Mouse (Mus musculus) right cerebral cortex, adult 18-20 months (tissue): ENCODE measurements around the gene Pum1.

Source experiments
- DNase-seq: peaks from one replicate; pipeline ENCODE4 v3.0.0; 2022; ENCODE audit warnings: mixed read lengths

Gene Pum1

DNA sequence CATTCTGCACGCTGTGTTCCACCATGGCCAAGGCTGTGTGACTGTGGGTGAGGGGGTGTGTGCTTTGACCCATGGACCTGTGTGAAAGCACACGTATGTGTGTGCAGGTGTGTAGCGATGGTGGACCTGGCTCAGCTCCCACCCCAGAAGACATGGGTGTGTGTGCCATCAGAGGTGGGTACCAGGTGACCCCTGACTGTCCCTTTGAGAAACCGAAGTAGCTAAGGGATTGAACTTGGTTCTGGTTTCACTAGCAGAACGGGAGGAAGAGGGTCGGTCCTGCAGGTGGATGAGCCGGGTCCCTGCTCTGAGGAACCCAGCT, 130.0 kb downstream of the Pum1 start:
- DNase-seq = no peak

DNA sequence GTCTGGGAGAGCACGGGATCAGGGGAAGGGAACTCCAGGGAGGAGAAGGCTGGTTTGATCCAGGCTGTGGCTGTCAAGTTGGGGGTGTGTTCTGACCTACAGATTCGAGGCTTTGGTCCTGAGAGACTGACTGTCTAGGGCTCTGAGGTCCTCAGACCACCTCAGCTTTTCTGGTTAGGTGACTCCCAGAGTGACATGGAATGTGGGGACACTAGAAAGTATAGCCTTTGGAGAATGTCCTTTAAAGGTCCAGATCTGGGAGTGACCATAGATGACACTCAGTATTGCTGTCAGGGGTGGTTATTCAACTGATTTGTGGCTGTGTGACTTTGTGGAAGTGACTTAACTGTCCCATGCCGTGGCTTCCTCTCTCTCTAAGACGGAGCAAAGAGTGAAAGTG, 131.7 kb downstream of the Pum1 start:
- DNase-seq = no peak

DNA sequence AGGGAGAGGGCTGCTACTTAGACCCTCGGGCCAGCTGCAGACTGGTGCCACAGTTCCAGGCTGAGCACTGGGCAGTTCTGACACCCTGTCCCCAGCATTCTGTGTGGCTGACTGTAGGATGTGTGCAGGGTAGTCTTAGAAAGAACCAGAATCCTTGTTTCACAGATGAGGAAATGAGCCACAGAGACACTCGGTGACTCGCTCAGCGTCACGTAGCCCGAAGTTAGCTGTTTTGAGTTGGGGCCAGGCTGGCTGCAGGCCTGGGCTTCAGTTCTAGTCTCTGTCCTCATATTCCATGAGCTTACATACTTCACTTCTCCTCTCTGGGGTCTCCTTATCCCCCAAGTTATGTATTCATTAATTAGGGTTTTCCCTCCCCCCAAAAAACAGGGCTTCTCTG, 132.8 kb downstream of the Pum1 start:
- no peak for DNase-seq

DNA sequence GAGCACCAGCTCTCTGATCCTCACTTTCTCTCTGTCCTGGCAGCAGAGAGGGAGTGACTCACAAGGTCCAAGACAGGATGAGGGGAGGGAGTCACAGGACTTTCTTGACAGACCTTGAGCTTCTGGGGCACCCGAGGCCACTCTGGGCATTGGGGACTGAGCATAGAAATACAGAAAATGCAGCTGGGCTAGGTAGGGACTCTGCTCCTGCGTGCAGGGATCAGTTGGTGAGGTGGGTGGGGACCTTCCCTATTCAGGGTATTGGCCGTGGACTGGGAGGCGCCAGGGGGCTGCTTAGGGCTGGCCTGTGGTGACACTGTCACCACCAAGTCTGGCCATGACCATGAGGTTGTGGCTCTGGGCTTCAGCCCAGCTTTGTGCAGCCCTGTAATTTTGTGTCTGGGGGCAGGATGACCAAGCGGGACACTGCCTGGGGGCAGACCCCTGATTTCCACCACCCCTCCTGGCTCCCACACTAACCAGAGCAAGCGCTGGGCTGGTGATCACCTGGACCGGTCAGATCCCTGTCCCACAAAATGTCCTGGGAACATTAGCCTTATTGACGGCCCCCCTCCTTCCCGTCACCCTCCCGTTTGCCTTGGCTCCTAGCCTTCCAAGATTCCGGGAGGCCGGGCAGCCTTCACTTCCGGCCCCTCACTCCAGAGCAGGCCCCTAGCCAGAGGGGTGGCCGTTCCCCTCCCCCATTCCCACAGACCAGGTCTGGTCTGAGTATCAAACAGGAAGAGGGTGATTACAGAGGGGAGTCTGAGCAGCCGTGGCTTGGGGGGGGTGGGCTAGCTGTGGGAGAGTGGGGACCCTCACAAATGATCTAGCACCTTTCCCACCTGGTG, 134.3 kb downstream of the Pum1 start:
- DNase-seq = no peak

DNA sequence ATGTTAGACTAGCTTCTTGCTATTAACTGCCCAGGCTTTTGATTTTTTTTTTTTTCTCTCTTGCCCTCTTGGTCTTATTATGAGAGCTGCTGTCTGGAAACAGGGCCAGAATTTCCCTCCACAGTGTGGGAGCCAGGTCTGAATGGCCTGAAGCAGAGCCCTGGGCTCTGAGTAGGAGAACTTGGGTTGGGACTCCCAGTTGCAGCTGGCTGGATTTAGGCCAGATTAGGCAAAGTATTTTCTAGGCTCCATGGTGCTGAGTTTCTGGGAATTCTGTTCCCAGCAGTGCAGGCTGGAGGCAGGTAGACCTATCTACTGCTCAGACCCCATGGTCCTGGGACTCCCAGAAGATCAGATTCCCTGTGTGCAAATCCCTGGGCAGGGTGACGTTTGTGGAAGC, 135.3 kb downstream of the Pum1 start:
- DNase-seq = no peak

DNA sequence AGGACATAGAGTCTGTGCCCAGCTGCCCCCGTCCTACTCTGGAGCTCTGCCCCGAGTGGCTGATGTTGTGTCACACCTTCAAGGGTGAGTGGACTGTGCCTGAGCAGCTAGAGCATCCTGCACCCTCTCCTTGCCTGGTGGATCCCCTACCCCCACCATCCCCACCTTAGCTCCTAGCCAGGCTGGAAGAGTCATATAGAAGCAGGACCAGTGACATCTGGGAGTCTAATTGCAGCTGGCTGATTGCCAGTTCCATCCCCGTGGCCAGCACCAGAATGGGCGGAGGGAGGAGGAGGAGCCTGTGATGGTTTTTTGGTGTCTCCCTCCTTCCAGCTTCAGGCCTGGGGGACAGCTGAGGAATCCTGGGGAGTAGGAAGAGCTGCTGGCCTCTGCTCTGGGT, 136.0 kb downstream of the Pum1 start:
- DNase-seq = no peak

DNA sequence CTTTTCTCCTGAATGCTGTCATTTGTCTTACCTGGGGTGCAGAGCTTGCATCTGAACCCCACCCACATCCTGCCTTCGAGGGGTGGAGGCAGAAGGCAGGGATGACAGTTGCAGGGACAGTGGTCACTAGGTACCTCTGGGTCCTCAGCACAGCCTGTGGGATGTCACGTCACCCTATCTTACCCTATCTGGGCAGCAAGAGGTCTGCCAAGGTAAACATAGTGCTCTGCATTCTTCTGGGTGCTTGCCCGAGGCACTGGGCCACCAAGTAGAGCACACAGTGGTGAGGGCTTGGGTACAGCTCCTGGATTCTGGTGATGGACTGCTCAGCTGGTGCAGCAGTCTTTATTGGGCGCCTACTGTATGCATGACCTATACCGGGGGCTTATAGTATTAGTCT, 136.5 kb downstream of the Pum1 start:
- DNase-seq = no peak

DNA sequence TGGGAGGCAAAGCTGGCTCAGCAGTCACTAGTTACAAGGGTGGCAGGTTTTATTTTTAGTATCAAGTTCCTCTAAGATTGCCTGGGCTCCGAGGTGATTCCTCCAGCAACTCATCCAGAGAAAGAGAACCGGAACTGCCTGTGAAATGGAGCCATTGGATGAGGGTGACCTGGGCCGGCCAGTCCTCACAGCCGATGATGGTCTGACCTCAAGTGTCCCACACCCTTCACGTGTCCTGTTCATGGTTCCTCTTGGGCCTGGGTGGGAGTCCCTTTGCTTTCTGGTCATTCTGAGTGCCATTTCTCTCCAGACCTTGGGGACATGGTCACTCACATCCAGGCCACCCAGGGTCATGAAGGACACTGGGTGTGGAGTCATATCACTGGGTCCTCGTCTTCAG, 137.0 kb downstream of the Pum1 start:
- no peak for DNase-seq

DNA sequence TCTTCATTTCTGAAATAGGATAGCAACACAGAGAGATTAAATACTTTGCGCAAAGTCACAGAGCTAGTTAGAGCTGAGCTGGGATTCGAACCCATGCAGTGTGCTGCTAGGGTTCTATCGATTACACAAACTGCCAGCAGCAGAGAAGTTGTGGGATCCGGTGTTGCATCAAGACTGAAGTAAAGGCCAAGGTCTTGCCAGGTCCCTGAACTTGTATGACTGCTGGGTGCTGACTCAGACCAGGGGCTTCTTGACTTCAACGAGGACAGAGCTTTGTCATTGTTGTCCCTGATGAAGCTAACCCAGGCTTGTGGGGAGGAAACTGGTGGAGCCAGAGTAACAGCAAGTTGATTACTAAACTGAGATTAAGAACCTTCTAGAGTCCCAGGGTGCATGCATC, 138.1 kb downstream of the Pum1 start:
- no peak for DNase-seq

DNA sequence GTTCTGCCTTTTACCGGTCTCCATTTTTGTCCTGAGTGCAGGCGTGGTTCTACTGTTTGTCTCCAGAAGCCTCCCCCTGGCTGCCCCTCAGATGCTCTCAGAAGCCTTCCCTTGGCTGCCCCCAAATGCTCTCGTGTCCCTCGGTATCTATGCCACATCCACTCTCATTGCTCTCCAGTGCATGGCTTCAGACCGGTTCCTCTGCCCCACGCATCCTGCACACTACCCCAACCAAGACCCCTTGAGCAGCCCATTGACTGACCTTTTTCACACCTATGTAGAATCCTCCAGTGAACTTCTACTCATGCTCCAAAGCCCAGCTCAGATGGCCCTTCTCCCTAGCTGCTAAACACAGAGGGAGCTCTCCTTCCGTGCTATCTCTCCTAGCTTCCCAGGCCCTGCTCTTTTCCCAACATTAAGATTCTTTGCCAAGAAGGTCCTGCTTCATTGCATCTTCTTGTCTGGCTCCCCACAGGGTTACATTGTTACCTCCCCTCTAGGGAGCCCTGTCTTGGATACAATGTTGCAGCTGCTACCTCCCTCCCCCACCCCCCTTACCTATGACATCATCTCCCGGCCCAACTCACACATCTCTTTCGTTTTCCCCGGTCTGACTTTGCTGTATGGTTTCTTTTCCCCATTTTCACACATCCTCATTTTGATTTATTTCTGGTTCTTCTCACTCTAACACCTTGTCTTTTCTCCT, 138.7 kb downstream of the Pum1 start:
- no peak for DNase-seq

DNA sequence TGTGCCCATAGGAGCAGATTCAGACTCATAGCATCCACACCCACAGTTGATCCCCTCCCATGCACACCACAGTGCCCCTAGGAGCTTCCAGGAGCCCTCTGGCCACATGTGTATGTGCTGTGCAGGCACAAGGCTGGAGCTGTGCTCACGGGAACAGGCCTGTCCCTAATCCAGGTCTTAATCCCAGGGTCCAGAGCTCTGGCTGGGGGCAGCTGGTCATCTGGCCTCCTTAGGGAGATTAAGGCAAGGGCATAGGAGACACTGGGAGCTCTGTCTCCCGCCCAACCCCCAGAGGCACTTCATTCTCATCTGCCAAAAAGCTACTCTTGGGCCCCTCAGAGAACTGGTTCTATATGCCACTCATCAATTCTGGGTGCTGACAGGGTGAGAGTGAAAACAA, 140.5 kb downstream of the Pum1 start:
- DNase-seq = no peak

DNA sequence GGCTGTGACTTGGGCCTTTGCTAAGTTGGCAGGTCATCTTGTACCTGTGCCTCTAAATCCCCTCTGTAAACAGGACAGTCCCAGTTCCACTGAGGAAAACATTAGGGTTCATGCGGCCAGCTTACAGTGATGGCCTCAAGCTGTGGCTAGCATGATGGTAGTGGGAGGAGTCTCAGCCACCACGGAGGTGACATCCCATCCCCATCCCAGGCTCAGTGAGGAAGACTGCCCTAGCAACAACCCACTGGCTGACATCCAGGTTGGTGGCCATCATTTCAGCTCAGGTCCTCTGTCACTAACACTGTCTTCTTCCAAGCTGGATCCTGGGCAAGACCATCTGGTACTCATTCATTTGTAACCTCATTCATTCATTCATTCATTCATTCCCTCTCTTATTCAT, 141.2 kb downstream of the Pum1 start:
- no peak for DNase-seq

DNA sequence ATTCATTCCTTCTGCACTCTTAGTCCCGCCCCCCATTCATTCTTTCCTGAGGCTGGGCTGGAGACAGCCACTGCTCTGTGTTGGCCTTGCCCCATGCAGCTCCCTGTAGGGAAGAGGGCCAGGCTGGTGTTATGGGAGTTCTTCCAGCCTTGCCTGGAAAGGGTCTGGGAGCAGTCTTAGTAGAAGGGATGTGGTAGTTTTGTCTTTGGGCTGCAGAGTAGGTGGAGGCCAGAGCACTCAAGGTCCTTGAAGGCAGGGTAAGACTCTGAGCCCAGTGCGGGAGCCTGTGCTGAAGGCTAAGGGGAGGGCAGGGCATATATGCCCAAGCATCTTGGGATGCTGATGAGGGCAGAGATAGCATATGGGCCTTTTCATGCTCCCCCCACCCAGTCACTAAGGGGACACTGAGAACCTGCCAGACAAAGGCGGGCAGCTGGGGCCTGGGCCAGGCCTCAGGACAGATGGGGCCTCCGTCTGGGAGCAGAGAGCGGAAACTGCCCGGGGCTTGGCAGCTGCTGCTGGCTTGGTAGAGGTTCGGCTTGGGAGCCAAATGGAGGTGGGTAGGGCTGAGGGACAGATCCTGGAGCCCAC, 141.7 kb downstream of the Pum1 start:
- DNase-seq = peak; percentile 71

DNA sequence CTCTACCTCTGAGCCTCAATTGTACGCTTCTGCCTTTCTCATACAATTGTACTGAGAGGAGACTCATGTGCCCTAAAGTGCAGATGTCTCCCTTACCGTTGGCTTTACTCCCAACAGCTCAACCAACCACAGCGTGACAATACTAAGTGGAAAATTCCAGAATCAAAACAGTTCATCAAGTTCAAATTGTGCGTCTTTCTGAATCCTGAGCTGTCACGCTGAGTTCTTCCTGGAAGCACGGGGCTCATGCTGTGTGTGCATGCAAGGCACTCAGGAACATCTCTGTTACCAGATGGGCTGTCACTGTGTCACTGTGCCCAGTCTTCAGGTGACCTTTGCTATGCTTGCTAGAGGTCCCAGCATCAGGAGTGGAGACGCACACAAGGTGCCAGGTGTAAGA, 142.6 kb downstream of the Pum1 start:
- DNase-seq = no peak

DNA sequence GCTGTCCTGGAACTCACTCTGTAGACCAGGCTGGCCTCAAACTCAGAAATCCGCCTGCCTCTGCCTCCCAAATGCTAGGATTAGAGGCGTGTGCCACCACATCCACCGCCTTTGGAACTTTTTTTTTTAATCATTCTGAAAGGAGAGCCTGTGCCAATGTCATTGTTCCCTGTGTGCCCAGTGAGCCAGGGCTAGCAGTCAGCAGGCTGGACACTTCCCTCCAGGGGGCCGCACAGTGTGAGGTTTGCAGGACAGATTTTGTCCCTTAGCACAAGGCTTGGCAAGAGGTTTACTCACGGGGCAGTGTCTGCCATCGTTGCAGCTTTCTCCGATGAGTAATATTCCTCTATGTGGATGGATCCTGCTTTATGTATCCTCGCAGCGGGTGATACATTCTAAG, 143.6 kb downstream of the Pum1 start:
- no peak for DNase-seq

DNA sequence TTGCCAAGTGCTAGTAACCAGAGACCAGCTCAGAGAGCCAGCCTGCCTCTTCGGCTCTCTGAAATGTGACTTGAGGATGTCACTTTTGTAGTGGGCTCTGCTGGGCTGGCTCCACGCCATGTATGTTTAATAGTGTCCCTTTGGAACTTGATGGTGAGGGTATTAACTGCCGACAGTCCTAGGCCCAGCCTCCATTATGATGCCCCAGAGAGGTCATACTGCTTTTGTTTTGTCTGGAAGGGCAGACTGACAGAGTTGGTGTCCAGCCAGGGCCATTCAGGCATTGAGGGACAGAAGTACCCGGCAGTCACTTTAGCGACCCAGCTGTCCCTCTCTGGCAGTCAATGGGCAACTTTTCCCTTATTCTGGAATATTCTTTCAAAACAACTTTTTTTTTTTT, 146.7 kb downstream of the Pum1 start:
- DNase-seq = no peak

DNA sequence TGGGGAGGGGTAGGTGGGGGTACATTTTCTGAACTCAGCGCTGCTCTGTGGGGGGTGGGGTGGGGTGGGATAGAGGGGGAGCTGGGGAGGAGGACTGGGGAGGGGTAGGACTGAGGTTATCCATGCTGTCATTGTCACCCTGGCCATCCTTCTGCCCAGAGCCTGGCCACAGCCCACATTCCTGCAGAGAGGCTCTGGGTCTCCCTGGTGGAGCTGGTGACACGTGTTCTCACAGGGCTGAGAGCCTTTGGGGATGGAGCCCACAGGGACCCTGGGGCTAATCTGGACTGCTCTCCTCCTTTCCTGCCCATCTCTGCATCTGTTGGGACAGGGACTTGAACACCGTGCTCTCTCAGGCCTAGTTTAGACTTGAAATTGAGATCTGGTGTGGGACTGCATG, 147.7 kb downstream of the Pum1 start:
- DNase-seq = no peak

DNA sequence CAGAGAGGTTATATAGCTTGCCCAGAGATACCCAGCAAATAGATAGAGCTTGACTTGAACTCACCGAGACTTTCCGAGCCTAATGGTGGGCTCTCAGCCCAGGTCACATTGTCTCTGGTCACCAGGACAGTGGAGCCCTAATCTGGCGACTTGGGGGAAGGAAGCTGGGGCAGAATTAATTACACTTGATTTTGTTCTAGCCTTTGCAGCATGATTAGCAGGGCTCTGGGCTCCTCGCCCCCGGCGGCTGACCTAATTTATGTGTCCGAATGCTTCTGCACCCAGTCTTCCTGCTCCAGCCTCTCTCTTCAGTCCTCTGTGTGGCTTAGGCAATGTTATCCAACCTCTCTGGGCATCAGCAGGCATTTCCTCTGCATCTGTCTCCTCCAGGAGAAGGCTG, 148.3 kb downstream of the Pum1 start:
- DNase-seq = peak; percentile 32

DNA sequence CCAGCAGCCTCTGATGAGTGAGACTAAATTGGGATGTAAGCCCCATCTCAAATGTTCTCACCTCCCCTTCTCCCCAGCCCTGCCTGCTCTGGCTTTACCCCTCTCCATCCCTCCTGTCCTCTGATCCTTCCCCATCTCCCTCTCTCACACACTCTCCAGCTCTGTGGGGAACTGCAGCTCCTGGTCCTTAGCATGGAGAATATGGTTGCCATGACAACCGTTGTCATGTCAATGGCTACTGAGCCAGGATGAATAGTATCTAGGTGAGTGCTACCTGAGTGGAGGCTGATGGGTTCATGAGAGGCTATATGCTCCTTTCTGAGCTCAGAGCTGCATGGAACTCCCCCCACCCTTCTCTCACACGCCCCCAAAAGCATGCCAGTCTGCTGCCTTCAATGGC, 150.8 kb downstream of the Pum1 start:
- peak; percentile 39 for DNase-seq

DNA sequence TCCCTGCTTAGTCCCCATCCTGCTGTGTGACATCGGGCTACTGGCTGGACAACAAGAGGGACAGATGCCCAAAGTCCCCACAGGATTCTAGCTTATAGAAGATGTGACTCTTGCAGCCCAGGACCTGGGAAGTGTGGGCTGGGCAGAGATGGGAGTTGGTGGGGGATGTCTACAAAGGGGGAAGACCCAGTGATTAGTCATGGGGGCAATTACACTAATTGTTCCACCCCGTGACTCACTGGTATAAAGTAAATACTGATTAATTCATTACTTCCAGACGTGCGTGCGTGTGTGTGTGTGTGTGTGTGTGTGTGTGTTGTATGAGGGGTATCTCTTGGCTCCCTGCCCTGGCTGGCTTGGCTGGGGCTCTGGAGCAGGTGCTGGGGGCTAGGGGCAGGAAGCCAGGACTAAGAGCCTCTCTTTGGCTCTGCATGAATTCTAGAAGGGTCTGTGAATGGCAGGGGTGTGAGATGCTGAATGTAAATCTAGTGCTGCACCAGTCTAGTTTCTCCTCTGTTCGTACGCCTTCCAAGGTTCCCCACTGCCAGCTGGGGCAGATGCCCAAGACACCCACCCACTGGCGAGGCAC, 151.7 kb downstream of the Pum1 start:
- DNase-seq = peak; percentile 38

DNA sequence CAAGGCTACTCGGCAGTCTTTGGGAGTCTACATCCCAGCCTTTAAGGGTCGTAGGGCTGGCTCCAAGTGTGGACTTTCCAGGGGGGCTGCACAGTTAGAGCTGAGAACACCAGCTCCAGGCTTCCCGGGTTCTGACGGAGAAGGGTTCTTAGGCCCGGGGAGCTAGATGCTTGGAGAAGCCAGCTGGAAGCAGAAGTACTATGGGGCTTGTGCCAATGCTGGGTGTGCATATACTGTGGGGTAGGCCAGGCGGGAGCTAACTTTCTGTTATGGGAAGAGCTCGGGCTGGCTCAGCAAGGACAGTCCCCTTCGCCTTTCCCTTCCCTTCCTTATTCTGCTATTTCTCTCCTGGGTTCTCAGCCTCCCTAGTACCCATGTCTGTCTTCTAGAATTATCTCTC, 152.7 kb downstream of the Pum1 start:
- peak; percentile 49 for DNase-seq

DNA sequence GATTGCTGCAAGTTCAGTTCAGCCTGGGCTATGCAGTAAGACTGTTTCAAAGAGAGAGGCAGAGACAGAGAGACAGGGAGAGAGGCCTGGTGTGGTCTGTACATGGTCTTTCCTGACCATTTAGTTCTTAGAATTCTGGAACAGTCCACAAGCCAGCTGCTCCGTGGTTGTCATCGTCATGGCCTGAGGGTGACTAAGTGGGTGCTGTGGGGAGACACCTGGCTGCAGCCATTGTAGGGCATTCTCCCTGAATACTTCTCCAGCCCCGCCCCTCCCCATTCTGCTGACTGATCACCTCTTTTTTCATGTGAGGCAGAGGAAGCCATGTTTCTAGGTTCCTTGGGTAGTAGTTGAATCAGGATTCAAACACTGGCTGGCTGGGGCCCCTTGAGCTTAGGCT, 156.7 kb downstream of the Pum1 start:
- DNase-seq = no peak

DNA sequence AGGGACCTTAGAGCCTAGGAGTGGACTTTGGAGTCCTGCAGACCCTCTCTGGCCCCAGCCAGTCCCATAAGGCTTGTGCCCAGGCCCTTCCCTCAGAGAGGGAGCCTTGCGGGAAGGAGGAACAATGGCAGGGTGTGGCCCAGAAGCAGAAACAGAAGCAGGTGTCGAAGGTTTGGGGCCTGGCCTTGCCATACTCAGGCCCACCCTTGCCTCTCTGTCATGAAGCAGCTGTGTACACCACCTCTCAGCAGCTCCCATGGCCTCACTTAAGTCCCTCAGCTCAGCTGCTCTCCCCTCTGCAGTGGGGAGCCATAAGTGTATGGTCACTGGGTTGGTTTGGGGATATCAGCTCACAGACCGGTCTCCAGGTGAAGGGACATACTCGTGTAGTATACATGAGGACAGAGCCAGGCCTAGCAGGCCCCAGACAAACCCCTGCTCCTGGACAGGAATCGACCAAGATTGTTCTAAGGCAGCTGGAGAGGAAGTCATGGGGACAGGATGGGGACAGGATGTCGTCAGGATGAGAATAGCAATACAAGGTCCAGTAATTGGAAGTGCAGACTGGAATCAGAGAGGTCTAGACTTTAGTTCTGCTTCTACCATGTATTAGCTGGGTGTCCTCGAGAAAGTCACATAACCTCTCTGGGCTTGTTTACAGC, 157.6 kb downstream of the Pum1 start:
- DNase-seq = no peak
